Mouse (Mus musculus): ENCODE results near the gene C1qtnf12. TPM values are rescaled to one million over a fixed set of nuclear protein-coding genes. Genes with fewer than 3 reads are reported as not detected.

Gene C1qtnf12
- total and polyA plus RNA-seq, 3 experiments = 1.8 to 2.9 TPM; not detected in 1

- no peak for DNase-seq (ENCODE audit: low read depth, low spot score)
- peak overlapping the region; percentile 56 for H3K27ac ChIP-seq (ENCODE audit: control insufficient read depth, low read depth, low read length)
- peaks cover 3 to 11% of the 10 kb centered on the region in 2 experiments; a peak in 2 of 4 replicates for H3K4me1 ChIP-seq (ENCODE audit: control insufficient read depth in 1 of 2, insufficient read depth in 2 of 2, low read length in 2 of 2)
- no peaks in the 10 kb centered on the region for H3K9me3 ChIP-seq (replicated peaks; ENCODE audit: insufficient read depth, low read length)
- no peak for TF ChIP-seq MYB (IDR thresholded peaks at IDR 0.05; ENCODE audit: low read depth, low read length)
- peak overlapping the region; percentile 86 for H3K9ac ChIP-seq (ENCODE audit: control insufficient read depth, low read depth, low read length, poor library complexity, severe bottlenecking)
- H3K36me3 ChIP-seq (ENCODE audit: control insufficient read depth in 1 of 2, insufficient read depth in 2 of 2, low read length in 2 of 2) = peaks cover 6 to 12% of the 10 kb centered on the region in 2 experiments; a peak in 3 of 4 replicates
- no peaks in the 10 kb centered on the region for H3K27me3 ChIP-seq (ENCODE audit: control insufficient read depth in 1 of 2, insufficient read depth in 2 of 2, low read length in 2 of 2)
- peak overlapping the region; percentile 76 to 82 for H3K4me3 ChIP-seq (ENCODE audit: control insufficient read depth in 1 of 2, insufficient read depth in 1 of 2, low read depth in 2 of 2, low read length in 2 of 2)
- H3K79me2 ChIP-seq (ENCODE audit: control insufficient read depth, insufficient read depth, low read length, poor library complexity) = peaks cover 44% of the 10 kb centered on the region
These were observed 19.1 kb upstream of the C1qtnf12 start for GRCm38 (mm10) chr4:155943049-155943452.

- H3K9ac ChIP-seq (ENCODE audit: control insufficient read depth, low read depth, low read length, poor library complexity, severe bottlenecking) = peak within 1 kb of the TSS; percentile 94
- peaks cover 8 to 12% of the 10 kb centered on the region in 2 experiments for H3K36me3 ChIP-seq (ENCODE audit: control insufficient read depth in 1 of 2, insufficient read depth in 2 of 2, low read length in 2 of 2)
- H3K4me1 ChIP-seq (ENCODE audit: control insufficient read depth in 1 of 2, insufficient read depth in 2 of 2, low read length in 2 of 2) = peaks cover 3 to 11% of the 10 kb centered on the region in 2 experiments; a peak in 2 of 4 replicates
- no peaks in the 10 kb centered on the region for H3K27me3 ChIP-seq (ENCODE audit: control insufficient read depth in 1 of 2, insufficient read depth in 2 of 2, low read length in 2 of 2)
- H3K27ac ChIP-seq (ENCODE audit: control insufficient read depth, low read depth, low read length) = peak within 1 kb of the TSS; percentile 56
- DNase-seq (ENCODE audit: low read depth, low spot score) = peak; percentile 97
- H3K4me3 ChIP-seq (ENCODE audit: control insufficient read depth in 1 of 2, insufficient read depth in 1 of 2, low read depth in 2 of 2, low read length in 2 of 2) = peak within 1 kb of the TSS; percentile 82 to 88
- peaks cover 50% of the 10 kb centered on the region for H3K79me2 ChIP-seq (ENCODE audit: control insufficient read depth, insufficient read depth, low read length, poor library complexity)
- no peaks in the 10 kb centered on the region for H3K9me3 ChIP-seq (replicated peaks; ENCODE audit: insufficient read depth, low read length)
- TF ChIP-seq EP300 (IDR thresholded peaks at IDR 0.05; ENCODE audit: low read depth in 1 of 2, low read length in 2 of 2) (peak in 1 of 2 experiments; percentile 48; a peak in 2 of 4 replicates), GATA1 (IDR thresholded peaks at IDR 0.05; ENCODE audit: low read depth, low read length) (no peak), CTCF (IDR thresholded peaks at IDR 0.05 in 2 of 3, conservative IDR thresholded peaks at IDR 0.05 in 1 of 3; ENCODE audit: control insufficient read depth in 1 of 3, insufficient read depth in 1 of 3, low read depth in 2 of 3, low read length in 3 of 3, poor library complexity in 1 of 3, severe bottlenecking in 1 of 3) (0 out of 6 replicates have a peak, but pooled peaks of 1 of the 3 experiments have one; percentile 15), MEF2A (IDR thresholded peaks at IDR 0.05; ENCODE audit: extremely low read depth, insufficient replicate concordance, low read depth, low read length, poor library complexity, severe bottlenecking) (0 out of 2 replicates have a peak, but pooled peaks have one; percentile 55), MAZ (IDR thresholded peaks at IDR 0.05; ENCODE audit: low read depth, low read length) (peak; percentile 75; the same call in 1 of the 2 replicates), USF1 (IDR thresholded peaks at IDR 0.05; ENCODE audit: low read depth, low read length) (no peak), RAD21 (IDR thresholded peaks at IDR 0.05; ENCODE audit: low read depth, low read length) (no peak), BHLHE40 (IDR thresholded peaks at IDR 0.05; ENCODE audit: borderline replicate concordance, low read depth, low read length) (no peak), POLR2AphosphoS2 (IDR thresholded peaks at IDR 0.05; ENCODE audit: low read length) (peak; percentile 83), ELF1 (IDR thresholded peaks at IDR 0.05; ENCODE audit: low read depth, low read length) (peak; percentile 92), NRF1 (IDR thresholded peaks at IDR 0.05; ENCODE audit: insufficient read depth, low read depth, low read length, poor library complexity, severe bottlenecking) (peak; percentile 87), TBP (IDR thresholded peaks at IDR 0.05; ENCODE audit: low read depth, low read length) (peak; percentile 76; the same call in 1 of the 2 replicates), SMC3 (IDR thresholded peaks at IDR 0.05; ENCODE audit: low read depth, low read length) (no peak; the same call in 1 of the 2 replicates), MYB (IDR thresholded peaks at IDR 0.05; ENCODE audit: low read depth, low read length) (peak; percentile 16; the same call in 1 of the 2 replicates), E2F4 (IDR thresholded peaks at IDR 0.05; ENCODE audit: borderline replicate concordance, low read depth, low read length) (no peak), MXI1 (IDR thresholded peaks at IDR 0.05; ENCODE audit: low read depth, low read length) (peak; percentile 89), ZKSCAN1 (IDR thresholded peaks at IDR 0.05; ENCODE audit: low read depth, low read length) (no peak), CHD2 (IDR thresholded peaks at IDR 0.05; ENCODE audit: low read length) (no peak), HCFC1 (IDR thresholded peaks at IDR 0.05; ENCODE audit: low read depth, low read length) (peak; percentile 96), RCOR1 (IDR thresholded peaks at IDR 0.05; ENCODE audit: low read depth, low read length) (peak; percentile 75; the same call in 1 of the 2 replicates), MAX (IDR thresholded peaks at IDR 0.05; ENCODE audit: low read length) (peak; percentile 70; the same call in 1 of the 2 replicates), TAL1 (IDR thresholded peaks at IDR 0.05; ENCODE audit: low read length) (no peak), CHD1 (IDR thresholded peaks at IDR 0.05; ENCODE audit: low read depth, low read length) (no peak), JUND (IDR thresholded peaks at IDR 0.05; ENCODE audit: low read depth, low read length) (no peak), TCF12 (IDR thresholded peaks at IDR 0.05; ENCODE audit: low read depth, low read length) (peak; percentile 75), SIN3A (IDR thresholded peaks at IDR 0.05; ENCODE audit: low read length) (peak; percentile 96), GABPA (IDR thresholded peaks at IDR 0.05; ENCODE audit: low read depth, low read length) (peak; percentile 36; the same call in 1 of the 2 replicates), MAFK (IDR thresholded peaks at IDR 0.05; ENCODE audit: borderline replicate concordance, low read depth, low read length) (no peak), POLR2AphosphoS5 (IDR thresholded peaks at IDR 0.05; ENCODE audit: borderline replicate concordance, low read depth, low read length) (no peak)
These were observed 18.4 kb upstream of the C1qtnf12 start, which contains the start of gene Ube2j2 for GRCm38 (mm10) chr4:155943534-155944249. Ube2j2 (plus strand) TSS chr4:155943831.

All from MEL (cell line).